Mouse (Mus musculus): ENCODE results near the gene Hsph1.

DNA sequence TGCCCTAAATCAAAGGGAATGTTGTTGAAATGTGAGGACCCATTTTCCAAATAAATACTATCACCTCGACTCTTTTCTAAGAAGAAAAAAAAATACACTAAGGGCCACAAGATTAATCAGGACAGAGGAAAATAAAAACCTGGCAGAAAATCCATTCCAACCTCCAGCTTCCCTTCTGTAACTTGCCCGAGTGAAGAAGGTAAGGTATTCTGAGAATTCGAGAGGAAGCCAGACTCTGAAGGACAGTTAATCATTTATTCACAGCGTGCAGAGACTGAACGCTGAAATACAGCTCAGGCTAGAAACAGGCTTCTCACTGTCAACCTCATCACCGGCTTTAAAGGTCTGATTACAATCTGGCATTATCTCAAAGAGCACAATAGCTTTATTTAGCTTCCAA, 13.5 kb downstream of the Hsph1 start:
- TF ChIP-seq CTCF (IDR thresholded peaks at IDR 0.05; ENCODE audit: low read depth, low read length) (no peak), POLR2A (IDR thresholded peaks at IDR 0.05; ENCODE audit: insufficient read depth, low read length) (no peak), EP300 (IDR thresholded peaks at IDR 0.05; ENCODE audit: insufficient read depth, low read depth, low read length) (no peak)

Data from ES-Bruce4 (cell line).